Mouse (Mus musculus): ENCODE measurements around the gene Dnajc22.
"Not testable (repeated sequence)": the region's sequence is repeated elsewhere in the genome, so short reads cannot be mapped to it uniquely, and the experiment has no call there.

Dnajc22 gene

GRCm38 (mm10) chr15:99092870-99093269 is at the start of gene Dnajc22:
Gene Dnajc22, plus strand, starts transcription at chr15:99093170.
- DNase-seq (ENCODE audit: low read depth): no peak

GRCm38 (mm10) chr15:99044854-99045253 is 48.1 kb upstream of the Dnajc22 start:
- DNase-seq (ENCODE audit: low read depth): no peak

GRCm38 (mm10) chr15:99045734-99046133 is 47.2 kb upstream of the Dnajc22 start:
- DNase-seq (ENCODE audit: low read depth): not testable (repeated sequence)

- no peak for DNase-seq (ENCODE audit: low read depth)
Measured at GRCm38 (mm10) chr15:99049473-99050253, 43.3 kb upstream of the Dnajc22 start.

GRCm38 (mm10) chr15:99053373-99053772 is 39.6 kb upstream of the Dnajc22 start:
- DNase-seq (ENCODE audit: low read depth): no peak

- no peak for DNase-seq (ENCODE audit: low read depth)
Measured at GRCm38 (mm10) chr15:99055040-99055439, 37.9 kb upstream of the Dnajc22 start, which contains the start of gene Prph. Gene Prph, plus strand, starts transcription at chr15:99055174.

GRCm38 (mm10) chr15:99055511-99055961 is 37.4 kb upstream of the Dnajc22 start:
- no peak for DNase-seq (ENCODE audit: low read depth)

- no peak for DNase-seq (ENCODE audit: low read depth)
Measured at GRCm38 (mm10) chr15:99056332-99056731, 36.6 kb upstream of the Dnajc22 start.

GRCm38 (mm10) chr15:99065557-99066165 is 27.3 kb upstream of the Dnajc22 start:
- DNase-seq (ENCODE audit: low read depth): no peak

- no peak for DNase-seq (ENCODE audit: low read depth)
Measured at GRCm38 (mm10) chr15:99071988-99072387, 21.0 kb upstream of the Dnajc22 start.

GRCm38 (mm10) chr15:99074019-99074599 is 18.9 kb upstream of the Dnajc22 start, which contains the start of gene Troap:
Gene Troap, plus strand, starts transcription at chr15:99074575.
- no peak for DNase-seq (ENCODE audit: low read depth)

GRCm38 (mm10) chr15:99074600-99075333 is 18.2 kb upstream of the Dnajc22 start:
- DNase-seq (ENCODE audit: low read depth): peak; percentile 99

GRCm38 (mm10) chr15:99076011-99076410 is 17.0 kb upstream of the Dnajc22 start:
- not testable (repeated sequence) for DNase-seq (ENCODE audit: low read depth)

- DNase-seq (ENCODE audit: low read depth): no peak
Measured at GRCm38 (mm10) chr15:99078181-99078910, 14.6 kb upstream of the Dnajc22 start.

- no peak for DNase-seq (ENCODE audit: low read depth)
Measured at GRCm38 (mm10) chr15:99079804-99080203, 13.2 kb upstream of the Dnajc22 start.

GRCm38 (mm10) chr15:99082322-99082721 is 10.6 kb upstream of the Dnajc22 start:
- DNase-seq (ENCODE audit: low read depth): no peak

GRCm38 (mm10) chr15:99082840-99083239 is 10.1 kb upstream of the Dnajc22 start:
- no peak for DNase-seq (ENCODE audit: low read depth)

GRCm38 (mm10) chr15:99083258-99083657 is 9.7 kb upstream of the Dnajc22 start:
- DNase-seq (ENCODE audit: low read depth): no peak

GRCm38 (mm10) chr15:99083867-99084557 is 9.0 kb upstream of the Dnajc22 start:
- DNase-seq (ENCODE audit: low read depth): no peak

- DNase-seq (ENCODE audit: low read depth): no peak
Measured at GRCm38 (mm10) chr15:99084618-99085017, 8.4 kb upstream of the Dnajc22 start.

- DNase-seq (ENCODE audit: low read depth): no peak
Measured at GRCm38 (mm10) chr15:99085997-99086396, 7.0 kb upstream of the Dnajc22 start.
